Mouse (Mus musculus) layer of hippocampus, adult 2 months (tissue): ENCODE data around the gene Lhfpl5. TPM values are rescaled to one million over a fixed set of nuclear protein-coding genes. Genes with fewer than 3 reads are reported as not detected.

Experiments used
- DNase-seq, 2 experiments: peaks; one replicate each; pipeline ENCODE4 v3.0.0; 2022; ENCODE audit warnings: low spot score in 2 of 2
- H3K27ac ChIP-seq: fragments of 200-600 bp; 2 replicates; pipeline ENCODE4 v1.8.1; 2022
- H3K4me3 ChIP-seq: fragments of 200-600 bp; 2 replicates; pipeline ENCODE4 v1.8.1; 2022; ENCODE audit warnings: mild to moderate bottlenecking
- CTCF ChIP-seq: fragments of 200-600 bp; conservative IDR thresholded peaks from 2 replicates; pipeline ENCODE4 v1.8.1; 2022; ENCODE audit warnings: antibody characterized with exemption, mild to moderate bottlenecking, moderate library complexity
- microRNA-seq, 2 experiments: library from miRNA; unstranded; fragments of <30 nt; microRNA quantifications; one replicate each; pipeline ENCODE4 v1.2.0; 2021
- total RNA-seq, 2 experiments: library from RNA; stranded (reverse); gene quantifications; 2 replicates each; pipeline ENCODE4 v1.2.3; 2021

Lhfpl5 gene
- total RNA-seq, 2 experiments from 2014 or later = 3.7 to 5.4 TPM

DNA sequence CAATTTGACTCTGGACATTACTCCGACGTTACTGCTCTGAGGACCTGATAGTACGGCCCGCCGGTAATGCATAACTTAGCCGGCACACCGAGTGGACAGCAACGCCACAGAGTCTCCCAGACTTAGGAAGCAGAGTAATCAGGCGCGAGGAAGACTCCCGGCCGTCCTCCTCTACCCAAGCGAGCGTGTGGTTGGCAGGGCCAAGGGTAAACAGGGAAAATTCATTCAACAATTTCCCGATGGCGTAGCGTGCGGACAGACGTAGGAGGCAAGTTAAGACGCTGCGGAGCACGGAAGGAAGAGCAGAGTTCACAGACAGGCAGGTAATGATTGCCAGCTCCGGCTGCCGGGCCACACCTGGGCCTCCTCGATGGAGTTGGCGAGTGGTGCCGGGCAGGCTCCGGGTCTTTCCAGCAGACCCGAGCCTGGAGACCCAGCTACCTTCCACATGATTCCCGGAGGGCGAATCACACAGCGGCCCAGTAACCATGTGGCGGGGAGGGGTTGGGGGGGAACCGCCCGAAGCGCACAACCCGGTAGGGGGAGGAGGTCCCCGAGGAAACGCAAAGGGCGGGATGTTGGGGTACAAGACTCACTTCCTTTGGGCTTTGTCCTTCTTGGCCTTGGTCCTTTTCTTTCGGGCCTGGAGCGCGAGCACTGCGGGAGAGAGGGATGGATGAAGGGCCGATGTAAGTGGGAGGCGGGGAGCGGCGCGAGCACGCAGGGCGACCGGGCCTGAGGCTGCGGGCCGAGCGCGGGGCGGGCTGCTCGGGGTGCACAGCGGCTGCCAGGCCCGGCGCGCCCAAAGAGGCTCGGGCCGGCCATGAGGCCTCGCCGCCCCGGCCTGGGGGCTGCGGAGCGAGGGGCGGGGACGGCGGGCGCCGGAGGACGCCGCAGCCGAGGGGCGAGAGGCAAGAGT lies 46.2 kb downstream of the Lhfpl5 start:
- no peak for TF ChIP-seq CTCF
- Histone ChIP-seq H3K27ac (peak overlapping the region; percentile 95), H3K4me3 (peak overlapping the region; percentile 74)
- DNase-seq = peak; percentile 63 to 69

DNA sequence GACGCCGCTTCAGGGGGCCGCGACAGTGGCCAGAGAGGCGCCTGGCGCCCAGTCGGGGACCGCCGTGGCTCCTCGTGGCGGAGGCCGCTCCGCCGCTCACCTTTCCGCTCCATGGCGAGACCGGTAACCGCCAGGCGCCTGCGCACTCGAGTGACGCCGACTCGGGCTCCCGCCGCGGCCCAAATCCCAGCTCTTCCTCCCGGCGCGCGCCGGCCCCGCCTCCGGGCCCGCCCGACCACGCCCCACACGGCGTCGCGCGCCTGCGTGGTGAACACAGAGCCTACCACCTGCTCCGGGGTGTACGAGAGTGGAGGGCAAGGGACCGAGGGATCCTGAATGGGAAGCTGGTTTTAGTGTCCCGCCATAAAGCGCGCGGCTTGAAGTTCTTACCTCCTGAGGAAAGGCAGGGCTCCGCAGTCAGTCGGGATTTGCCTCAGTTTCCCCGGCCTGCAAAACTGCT lies 46.9 kb downstream of the Lhfpl5 start, which contains the start of gene Srpk1:
Gene Srpk1, minus strand, starts transcription at position 410 of the 460 bp plus-strand sequence.
- Histone ChIP-seq H3K27ac (peak within 1 kb of the TSS; percentile 95), H3K4me3 (peak within 1 kb of the TSS; percentile 74)
- TF ChIP-seq CTCF = no peak
- peak; percentile 88 to 91 for DNase-seq

DNA sequence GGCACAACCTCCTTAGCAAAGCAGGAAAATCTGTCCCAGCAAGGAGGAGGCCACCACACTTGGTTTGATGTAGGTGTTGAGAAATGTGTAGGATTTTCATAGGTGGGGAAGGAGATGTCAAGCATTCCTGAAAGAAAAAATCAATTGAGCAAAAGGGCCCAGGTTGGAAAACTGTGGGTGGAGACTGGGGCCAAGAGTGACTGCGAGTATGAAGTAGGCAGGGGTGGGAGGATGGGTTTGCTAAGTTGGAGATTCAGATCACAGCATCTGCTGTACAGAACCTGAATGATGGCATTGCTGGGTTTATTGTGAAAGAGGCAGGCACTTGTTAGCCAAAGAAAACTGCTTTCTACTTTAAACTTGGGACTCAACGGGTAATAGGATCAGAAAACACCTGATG lies 49.4 kb downstream of the Lhfpl5 start:
- Histone ChIP-seq H3K27ac (no peak overlapping the region), H3K4me3 (no peak overlapping the region)
- TF ChIP-seq CTCF = no peak
- no peak for DNase-seq

DNA sequence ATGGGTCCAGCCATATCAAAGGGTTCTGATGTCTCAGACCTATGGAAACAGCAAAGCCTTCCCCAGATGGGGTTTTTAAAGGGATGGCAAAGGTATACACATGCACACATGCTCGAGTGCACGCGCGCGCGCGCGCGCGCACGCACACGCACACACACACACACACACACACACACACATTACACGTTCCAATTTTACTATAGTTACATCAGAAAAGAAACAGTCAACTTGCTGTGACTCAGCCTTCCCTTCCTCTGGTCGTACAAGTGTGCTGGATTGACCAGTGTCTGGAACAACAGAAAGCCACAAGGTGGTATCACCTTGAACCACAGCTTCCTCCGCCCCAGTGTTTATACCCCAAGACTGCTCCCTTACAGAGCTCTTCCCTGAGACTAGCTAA lies 49.9 kb downstream of the Lhfpl5 start:
- Histone ChIP-seq H3K27ac (no peak overlapping the region), H3K4me3 (no peak overlapping the region)
- no peak for DNase-seq
- no peak for TF ChIP-seq CTCF

DNA sequence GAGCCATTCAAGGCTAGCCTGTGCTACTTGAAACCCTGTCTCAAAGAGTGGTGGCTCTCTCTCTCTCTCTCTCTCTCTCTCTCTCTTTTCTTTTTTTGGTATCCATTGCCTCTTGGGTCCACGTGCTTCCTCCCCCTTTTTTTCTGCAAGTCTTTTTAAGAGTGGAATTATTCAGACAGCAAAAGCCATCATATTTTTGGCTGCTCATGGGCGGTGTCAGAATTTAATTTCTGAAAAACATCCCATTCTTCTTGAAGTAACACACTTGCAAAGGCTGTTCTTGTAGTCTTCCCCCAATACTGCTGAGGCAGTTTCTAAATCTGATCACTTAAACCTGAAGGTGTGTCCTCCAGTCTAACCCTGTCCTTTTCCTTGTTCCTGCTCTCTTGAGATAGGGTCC lies 51.5 kb downstream of the Lhfpl5 start:
- H3K4me3 ChIP-seq = no peak overlapping the region
- DNase-seq = no peak
- TF ChIP-seq CTCF = no peak
- no peak overlapping the region for H3K27ac ChIP-seq

DNA sequence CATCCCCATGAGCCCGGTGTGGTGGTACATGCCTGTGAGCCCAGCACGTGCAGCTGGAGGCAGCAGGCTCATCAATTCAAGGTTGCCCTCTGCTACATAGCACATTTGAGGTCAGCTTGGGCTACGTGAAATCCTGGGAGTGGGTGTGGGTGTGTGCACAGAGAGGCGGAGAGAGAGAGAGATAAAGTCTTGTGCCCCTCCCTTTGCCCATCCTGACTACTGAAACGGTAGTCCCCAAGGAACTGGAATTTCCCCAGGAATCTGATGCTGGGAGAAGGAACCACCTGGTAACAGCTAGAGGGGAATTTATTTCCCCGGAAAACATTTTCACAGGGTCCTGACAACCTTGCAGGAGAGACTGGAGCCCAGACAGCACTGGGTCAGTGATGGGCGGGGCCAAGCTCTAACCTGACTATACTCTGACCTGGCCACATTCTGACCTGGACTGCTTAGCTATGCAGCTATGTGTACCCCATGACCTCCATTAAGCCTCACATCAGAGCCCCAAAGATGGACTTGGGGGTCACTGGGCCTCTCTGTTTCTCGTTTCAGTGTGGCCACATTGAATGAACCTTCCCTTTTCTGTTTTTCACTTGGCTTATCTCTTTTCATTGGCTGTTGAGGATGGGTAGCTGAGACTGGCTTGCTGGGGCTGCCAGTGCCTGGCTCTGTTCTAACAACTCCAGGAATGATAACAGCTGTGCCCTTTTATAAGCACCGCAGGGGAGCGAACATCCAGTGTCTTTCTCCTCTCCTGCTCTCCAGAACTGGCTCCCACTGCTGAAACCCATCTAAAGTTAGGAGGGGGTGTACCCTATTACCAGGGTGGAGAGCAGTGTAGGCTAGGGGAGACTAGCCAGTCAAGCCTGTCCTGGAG lies 53.0 kb downstream of the Lhfpl5 start:
- no peak for TF ChIP-seq CTCF
- no peak overlapping the region for H3K27ac ChIP-seq
- no peak overlapping the region for H3K4me3 ChIP-seq
- DNase-seq = no peak

DNA sequence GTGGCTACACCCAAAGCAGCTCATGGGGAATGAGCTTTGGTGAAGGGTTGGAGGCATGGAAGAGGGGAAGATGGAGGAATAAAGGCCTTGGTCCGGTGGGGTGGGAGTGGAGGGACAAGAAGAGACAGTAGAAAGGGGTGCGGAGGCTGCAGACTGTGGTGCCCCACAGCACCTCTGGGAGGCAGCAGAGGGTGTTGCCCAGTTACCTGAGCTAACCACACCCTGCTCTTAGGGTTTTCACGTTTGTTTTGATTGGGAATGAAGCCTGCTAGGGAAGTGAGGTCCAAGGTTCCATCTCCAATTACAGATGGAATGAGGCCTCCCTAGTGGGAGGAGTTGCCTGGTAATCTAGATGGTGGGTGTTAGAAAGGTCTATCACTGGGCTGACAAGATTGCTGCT lies 53.7 kb downstream of the Lhfpl5 start:
- no peak for DNase-seq
- no peak overlapping the region for H3K4me3 ChIP-seq
- H3K27ac ChIP-seq = no peak overlapping the region
- peak; percentile 41 for TF ChIP-seq CTCF

Small RNA genes lying within 50 kb of the gene (microRNA-seq; reads per million reads assigned to microRNA genes)
- 0 reads per million in 2 experiments for gene Gm25195
- 0 reads per million in 2 experiments for gene Mir6969

Other genes with a start within 250 kb of the Lhfpl5 start
- gene Rpl10a, start 247.2 kb upstream of the Lhfpl5 start, total RNA-seq = 100 to 1,000 TPM; 345 to 350 TPM
- gene Tead3, start 224.8 kb upstream of the Lhfpl5 start, total RNA-seq = 1 to 10 TPM; 3.0 to 3.2 TPM
- gene Tulp1, start 210.4 kb upstream of the Lhfpl5 start, total RNA-seq = not detected
- 10 to 100 TPM; 80.8 to 90.5 TPM for gene Fkbp5, start 58.1 kb upstream of the Lhfpl5 start, total RNA-seq
- gene Armc12, start 44.8 kb upstream of the Lhfpl5 start, total RNA-seq = not detected
- not detected for gene Clpsl2, start 26.2 kb upstream of the Lhfpl5 start, total RNA-seq
- gene Clps, start 14.9 kb upstream of the Lhfpl5 start, total RNA-seq = not detected
- 10 to 100 TPM; 79.5 to 87.7 TPM for gene Srpk1, start 47.1 kb downstream of the Lhfpl5 start, total RNA-seq
- 1 to 10 TPM; 6.3 to 6.9 TPM for gene Slc26a8, start 114.6 kb downstream of the Lhfpl5 start, total RNA-seq
- 10 to 100 TPM; 70.6 to 82.7 TPM for gene Mapk14, start 115.7 kb downstream of the Lhfpl5 start, total RNA-seq
- gene AC170998.1, start 150.4 kb downstream of the Lhfpl5 start, total RNA-seq = 1 to 10 TPM; 2.7 to 5.5 TPM
- under 1 TPM; 0.59 to 0.66 TPM for gene Mapk13, start 193.7 kb downstream of the Lhfpl5 start, total RNA-seq
- 10 to 100 TPM; 43.4 to 44.8 TPM for gene Brpf3, start 225.4 kb downstream of the Lhfpl5 start, total RNA-seq